Mouse (Mus musculus): ENCODE measurements at regions not wholly inside any gene's neighbourhood (a gene's known extent, or its start where the extent isn't known, plus 50 kb on each side); places are given as distances from the start of the nearest gene placed in this dataset.
"Not testable (repeated sequence)": the region's sequence is repeated elsewhere in the genome, so short reads cannot be mapped to it uniquely, and the experiment has no call there.

DNA sequence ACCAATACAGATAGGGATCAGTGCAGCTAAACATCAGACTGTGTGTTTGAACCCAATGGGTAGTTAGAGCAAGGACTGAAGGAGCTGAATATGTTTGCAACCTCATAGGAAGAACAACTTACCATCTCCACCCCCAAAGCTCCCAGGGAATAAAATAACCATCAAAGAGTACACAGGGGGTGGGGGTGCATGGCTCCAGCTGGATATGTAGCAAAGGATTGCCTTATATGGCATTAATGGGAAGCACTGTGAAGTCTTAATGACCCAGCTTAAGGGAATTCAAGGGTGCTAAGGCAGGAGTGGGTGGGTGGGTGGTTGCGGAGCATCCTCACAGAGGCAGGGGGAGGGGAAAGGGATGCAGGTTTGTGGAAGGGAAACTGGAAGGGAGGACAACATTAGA is 404.0 kb upstream of the Gm12887 start:
- Histone ChIP-seq H3K4me1 (ENCODE audit: control insufficient read depth, insufficient read depth, low read length) (no peaks in the 10 kb centered on the region), H3K9ac (ENCODE audit: low read depth, low read length) (no peak overlapping the region), H3K27ac (ENCODE audit: low read length) (no peak overlapping the region), H3K4me2 (ENCODE audit: low read length) (no peak overlapping the region), H3K4me3 (ENCODE audit: low read depth, low read length) (no peak overlapping the region), H3K36me3 (ENCODE audit: control insufficient read depth, insufficient read depth, low read length) (no peaks in the 10 kb centered on the region), H3K9me3 (replicated peaks; ENCODE audit: control insufficient read depth, low read length, poor library complexity, severe bottlenecking) (peaks cover 69% of the 10 kb centered on the region), H3K27me3 (ENCODE audit: control insufficient read depth, insufficient read depth, low read depth, low read length) (no peaks in the 10 kb centered on the region)
- no peak for ATAC-seq
- WGBS: 94% methylated on average over 1 of the region's 1 CpGs

DNA sequence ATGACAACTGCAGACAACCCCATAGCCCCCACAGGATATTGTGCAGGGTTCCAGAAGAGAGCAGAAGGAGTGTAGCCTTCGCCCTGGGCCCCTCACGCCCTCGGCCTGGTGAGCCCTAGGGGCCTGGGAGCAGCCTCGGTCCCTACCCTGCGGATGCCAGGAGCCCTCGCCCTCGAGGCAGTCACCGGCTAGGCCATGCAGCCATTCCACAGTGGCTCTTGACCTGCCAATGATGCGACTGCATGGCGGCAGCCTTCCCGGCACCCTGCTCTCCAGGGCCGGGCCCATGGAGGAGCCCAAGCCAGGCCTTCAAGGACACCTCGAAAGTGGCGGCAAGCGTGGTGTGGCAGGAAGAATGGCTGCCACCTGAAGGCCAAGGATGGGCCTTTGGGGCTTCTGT is 401.0 kb upstream of the Gm12887 start:
- H3K9me3 ChIP-seq (replicated peaks; ENCODE audit: control insufficient read depth, low read length, poor library complexity, severe bottlenecking): peaks cover 60% of the 10 kb centered on the region
- ATAC-seq: no peak
- WGBS: 94% methylated on average over 15 of the region's 15 CpGs
- no peak overlapping the region for H3K4me3 ChIP-seq (ENCODE audit: low read depth, low read length)
- no peak overlapping the region for H3K4me2 ChIP-seq (ENCODE audit: low read length)
- no peaks in the 10 kb centered on the region for H3K36me3 ChIP-seq (ENCODE audit: control insufficient read depth, insufficient read depth, low read length)
- H3K27ac ChIP-seq (ENCODE audit: low read length): no peak overlapping the region
- H3K27me3 ChIP-seq (ENCODE audit: control insufficient read depth, insufficient read depth, low read depth, low read length): no peaks in the 10 kb centered on the region
- H3K4me1 ChIP-seq (ENCODE audit: control insufficient read depth, insufficient read depth, low read length): no peaks in the 10 kb centered on the region
- H3K9ac ChIP-seq (ENCODE audit: low read depth, low read length): no peak overlapping the region

DNA sequence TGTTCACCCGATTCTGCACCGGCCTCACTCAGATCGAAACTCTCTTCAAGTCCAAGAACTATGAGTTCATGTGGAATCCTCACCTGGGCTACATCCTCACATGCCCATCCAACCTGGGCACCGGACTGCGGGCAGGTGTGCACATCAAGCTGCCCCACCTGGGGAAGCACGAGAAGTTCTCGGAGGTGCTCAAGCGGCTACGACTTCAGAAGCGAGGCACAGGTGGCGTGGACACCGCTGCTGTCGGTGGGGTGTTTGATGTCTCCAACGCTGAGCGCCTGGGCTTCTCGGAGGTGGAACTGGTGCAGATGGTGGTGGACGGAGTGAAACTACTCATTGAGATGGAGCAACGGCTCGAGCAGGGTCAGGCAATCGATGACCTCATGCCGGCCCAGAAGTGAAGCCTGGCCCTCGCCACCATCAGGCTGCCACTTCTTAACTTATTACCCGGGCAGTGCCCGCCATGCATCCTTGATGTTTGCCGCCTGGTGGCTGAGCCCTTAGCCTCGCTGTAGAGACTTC is 387.1 kb upstream of the Gm12887 start:
- not testable (repeated sequence) for H3K9ac ChIP-seq (ENCODE audit: low read depth, low read length); H3K4me2 ChIP-seq (ENCODE audit: low read length); ATAC-seq; H3K27ac ChIP-seq (ENCODE audit: low read length); H3K4me3 ChIP-seq (ENCODE audit: low read depth, low read length); H3K4me1 ChIP-seq (ENCODE audit: control insufficient read depth, insufficient read depth, low read length); H3K36me3 ChIP-seq (ENCODE audit: control insufficient read depth, insufficient read depth, low read length); H3K27me3 ChIP-seq (ENCODE audit: control insufficient read depth, insufficient read depth, low read depth, low read length)
- peaks cover 62% of the 10 kb centered on the region for H3K9me3 ChIP-seq (replicated peaks; ENCODE audit: control insufficient read depth, low read length, poor library complexity, severe bottlenecking)
- 95% methylated on average over 24 of the region's 26 CpGs for WGBS

DNA sequence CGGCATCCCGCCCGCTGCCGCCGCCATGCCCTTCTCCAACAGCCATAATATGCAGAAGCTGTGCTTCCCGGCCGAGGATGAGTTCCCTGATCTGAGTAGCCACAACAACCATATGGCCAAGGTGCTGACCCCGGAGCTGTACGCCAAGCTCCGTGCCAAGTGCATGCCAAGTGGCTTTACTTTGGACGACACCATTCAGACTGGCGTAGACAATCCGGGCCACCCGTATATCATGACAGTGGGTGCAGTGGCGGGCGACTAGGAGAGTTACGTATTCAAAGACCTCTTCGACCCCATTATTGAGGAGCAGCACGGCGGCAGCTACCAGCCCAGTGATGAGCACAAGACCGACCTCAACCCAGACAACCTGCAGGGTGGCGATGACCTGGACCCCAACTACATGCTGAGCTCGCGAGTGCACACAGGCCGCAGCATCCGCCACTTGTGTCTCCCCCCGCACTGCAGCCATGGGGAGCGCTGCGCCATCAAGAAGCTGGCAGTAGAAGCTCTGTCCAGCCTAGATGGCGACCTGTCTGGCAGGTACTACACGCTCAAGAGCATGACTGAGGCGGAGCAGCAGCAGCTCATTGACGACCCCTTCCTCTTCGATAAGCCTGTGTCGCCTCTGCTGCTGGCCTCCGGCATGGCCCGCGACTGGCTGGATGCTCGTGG is 386.4 kb upstream of the Gm12887 start:
- no peak overlapping the region for H3K4me2 ChIP-seq (ENCODE audit: low read length)
- H3K9me3 ChIP-seq (replicated peaks; ENCODE audit: control insufficient read depth, low read length, poor library complexity, severe bottlenecking): peaks cover 63% of the 10 kb centered on the region
- H3K9ac ChIP-seq (ENCODE audit: low read depth, low read length): no peak overlapping the region
- no peaks in the 10 kb centered on the region for H3K4me1 ChIP-seq (ENCODE audit: control insufficient read depth, insufficient read depth, low read length)
- H3K4me3 ChIP-seq (ENCODE audit: low read depth, low read length): no peak overlapping the region
- H3K27ac ChIP-seq (ENCODE audit: low read length): no peak overlapping the region
- no peak for ATAC-seq
- WGBS: 95% methylated on average over 39 of the region's 39 CpGs
- H3K36me3 ChIP-seq (ENCODE audit: control insufficient read depth, insufficient read depth, low read length): no peaks in the 10 kb centered on the region
- H3K27me3 ChIP-seq (ENCODE audit: control insufficient read depth, insufficient read depth, low read depth, low read length): no peaks in the 10 kb centered on the region

DNA sequence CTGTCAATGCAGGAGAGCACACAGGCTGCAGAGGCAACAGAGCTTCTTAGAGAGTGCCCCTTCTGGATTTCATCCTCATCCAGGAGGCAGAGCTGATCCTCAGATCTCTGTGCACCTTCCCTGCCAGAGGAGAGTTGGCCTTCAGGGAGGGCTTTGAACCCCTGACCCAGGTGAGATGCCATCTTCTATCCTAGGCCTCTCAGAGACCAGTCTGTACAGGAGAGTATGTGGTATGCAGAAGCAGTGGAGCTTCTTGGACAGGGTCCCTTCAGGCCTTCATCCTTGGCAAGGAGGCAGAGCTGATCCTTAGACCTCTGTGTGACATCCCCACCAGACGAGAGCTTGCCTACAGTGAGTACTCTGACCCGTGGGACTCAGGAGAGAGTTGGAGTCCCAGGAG is 364.8 kb upstream of the Gm12887 start:
- no peak for ATAC-seq
- H3K9me3 ChIP-seq (replicated peaks; ENCODE audit: control insufficient read depth, low read length, poor library complexity, severe bottlenecking): peaks cover 52% of the 10 kb centered on the region
- H3K4me2 ChIP-seq (ENCODE audit: low read length): no peak overlapping the region
- H3K9ac ChIP-seq (ENCODE audit: low read depth, low read length): no peak overlapping the region
- no peak overlapping the region for H3K27ac ChIP-seq (ENCODE audit: low read length)
- no peaks in the 10 kb centered on the region for H3K27me3 ChIP-seq (ENCODE audit: control insufficient read depth, insufficient read depth, low read depth, low read length)
- no peak overlapping the region for H3K4me3 ChIP-seq (ENCODE audit: low read depth, low read length)
- no peaks in the 10 kb centered on the region for H3K4me1 ChIP-seq (ENCODE audit: control insufficient read depth, insufficient read depth, low read length)
- H3K36me3 ChIP-seq (ENCODE audit: control insufficient read depth, insufficient read depth, low read length): 0 out of 2 replicates have a peak, but pooled peaks cover 2% of the 10 kb centered on the region
- WGBS: 78% methylated on average over 2 of the region's 2 CpGs

DNA sequence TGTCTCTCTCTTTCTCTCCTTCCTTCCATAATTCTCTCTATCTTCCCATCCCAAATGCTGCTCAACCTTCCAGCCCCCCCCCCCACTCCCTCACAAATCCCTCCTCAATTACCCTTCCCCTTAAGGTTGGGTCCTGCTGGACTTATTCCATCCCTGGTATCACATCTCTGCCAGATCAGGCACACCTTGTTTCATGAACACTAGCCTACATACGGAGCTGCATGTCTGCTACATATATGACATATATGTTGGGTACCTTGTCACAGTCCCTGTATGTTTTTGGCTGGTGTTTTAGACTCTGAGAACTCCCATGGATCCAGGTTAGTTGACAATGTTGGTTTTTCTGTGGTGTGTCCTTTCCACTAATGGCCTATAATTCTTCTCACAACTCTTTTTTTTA is 363.5 kb upstream of the Gm12887 start:
- WGBS: 73% methylated on average over 1 of the region's 1 CpGs
- Histone ChIP-seq H3K27ac (ENCODE audit: low read length) (no peak overlapping the region), H3K27me3 (ENCODE audit: control insufficient read depth, insufficient read depth, low read depth, low read length) (no peaks in the 10 kb centered on the region), H3K9ac (ENCODE audit: low read depth, low read length) (no peak overlapping the region), H3K36me3 (ENCODE audit: control insufficient read depth, insufficient read depth, low read length) (0 out of 2 replicates have a peak, but pooled peaks cover 2% of the 10 kb centered on the region), H3K4me3 (ENCODE audit: low read depth, low read length) (no peak overlapping the region), H3K9me3 (replicated peaks; ENCODE audit: control insufficient read depth, low read length, poor library complexity, severe bottlenecking) (peaks cover 52% of the 10 kb centered on the region), H3K4me1 (ENCODE audit: control insufficient read depth, insufficient read depth, low read length) (no peaks in the 10 kb centered on the region), H3K4me2 (ENCODE audit: low read length) (no peak overlapping the region)
- no peak for ATAC-seq

DNA sequence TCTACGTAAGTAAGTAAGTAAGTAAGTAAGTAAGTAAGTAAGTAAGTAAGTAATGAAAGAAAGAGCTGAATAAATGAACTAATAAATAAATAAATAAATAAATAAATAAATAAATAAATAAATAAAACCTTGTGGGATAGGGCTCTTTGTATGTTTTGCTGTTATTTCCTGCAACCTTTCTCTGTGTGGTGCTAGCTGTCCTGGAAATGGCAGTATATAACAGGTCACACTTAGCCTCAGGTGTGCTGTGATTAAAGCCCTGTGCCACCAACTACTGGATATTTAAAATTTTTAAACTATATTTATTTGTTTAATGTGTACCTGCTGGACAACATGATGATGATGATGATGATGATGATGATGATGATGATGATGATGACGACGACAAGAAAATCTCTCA is 353.9 kb upstream of the Gm12887 start:
- Histone ChIP-seq H3K36me3 (ENCODE audit: control insufficient read depth, insufficient read depth, low read length) (no peaks in the 10 kb centered on the region), H3K4me1 (ENCODE audit: control insufficient read depth, insufficient read depth, low read length) (no peaks in the 10 kb centered on the region), H3K4me3 (ENCODE audit: low read depth, low read length) (no peak overlapping the region), H3K9me3 (replicated peaks; ENCODE audit: control insufficient read depth, low read length, poor library complexity, severe bottlenecking) (peaks cover 23% of the 10 kb centered on the region), H3K27ac (ENCODE audit: low read length) (no peak overlapping the region), H3K9ac (ENCODE audit: low read depth, low read length) (no peak overlapping the region), H3K27me3 (ENCODE audit: control insufficient read depth, insufficient read depth, low read depth, low read length) (no peaks in the 10 kb centered on the region), H3K4me2 (ENCODE audit: low read length) (no peak overlapping the region)
- 81% methylated on average over 3 of the region's 3 CpGs for WGBS
- ATAC-seq: no peak
